In the genomic region with DNA sequence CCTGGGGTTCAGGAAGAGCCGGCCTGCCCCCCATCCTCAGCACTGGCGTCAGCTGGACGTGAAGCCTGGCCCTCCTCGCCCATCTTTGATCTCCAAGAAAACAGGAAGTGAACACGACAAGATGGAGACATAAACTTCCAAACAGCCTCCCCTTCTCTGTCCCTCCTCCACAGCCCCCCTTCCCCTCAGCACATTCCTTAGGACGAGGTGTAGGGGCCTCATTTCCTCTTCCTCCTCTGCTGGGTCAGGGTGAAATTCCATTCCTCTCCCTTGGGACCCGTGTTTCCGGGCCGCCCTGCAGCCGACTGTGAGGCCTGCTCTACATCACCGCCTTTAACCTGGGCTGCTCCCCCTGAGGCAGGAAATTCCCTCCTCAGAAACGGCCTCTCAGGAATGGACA, we compare ENCODE assay signal across 9 mouse cellular contexts. TPM values are rescaled to one million over a fixed set of nuclear protein-coding genes. Genes with fewer than 3 reads are reported as not detected.
DNase-seq lines count a peak whose midpoint lies in the region; ATAC-seq lines count a peak whose summit lies in the region.
"Had no signal": no experiment of that assay in that cellular context is flagged by ENCODE, and none has a peak within 500 bp of the region (broad histone marks: within the 10 kb centered on the region; RNA-seq: fewer than 3 reads in every experiment).

No protein-coding gene starts in this region.

- no peak overlapping the region for H3K4me2 ChIP-seq in liver, embryonic 13.5 days
- H3K4me2 ChIP-seq in midbrain, embryonic 11.5 days, result no peak overlapping the region

- no peaks in the 10 kb centered on the region for H3K9me3 ChIP-seq in liver, embryonic 13.5 days (replicated peaks)
- H3K9me3 ChIP-seq in midbrain, embryonic 11.5 days (ENCODE audit: control insufficient read depth, low read length), result no peaks in the 10 kb centered on the region

- WGBS in liver, embryonic 13.5 days (ENCODE audit: insufficient replicate concordance), result 62% methylated on average over 12 of the region's 12 CpGs
- WGBS in midbrain, embryonic 11.5 days, result 76% methylated on average over 12 of the region's 12 CpGs

- H3K27me3 ChIP-seq in liver, embryonic 13.5 days, result no peaks in the 10 kb centered on the region
- no peaks in the 10 kb centered on the region for H3K27me3 ChIP-seq in midbrain, embryonic 11.5 days (ENCODE audit: control insufficient read depth, insufficient read depth, low read length)

- H3K36me3 ChIP-seq in liver, embryonic 13.5 days, result no peaks in the 10 kb centered on the region; the same call in 1 of the 2 replicates
- no peaks in the 10 kb centered on the region for H3K36me3 ChIP-seq in midbrain, embryonic 11.5 days (ENCODE audit: control insufficient read depth, insufficient read depth, low read length)

- DNase-seq in adrenal gland, adult (ENCODE audit: inconsistent age in 2 of 2, low spot score in 1 of 2), result peak; percentile 76 to 82
- no peak for DNase-seq in adrenal gland, postnatal 4 days (ENCODE audit: low spot score in 2 of 2)
- DNase-seq in embryo, embryonic 11 days, result peak; percentile 73
- peak; percentile 80 for DNase-seq in heart, postnatal 4 days
- DNase-seq in liver, embryonic 13.5 days, result no peak
- no peak for DNase-seq in layer of hippocampus, postnatal 36 days
- no peak for DNase-seq in T-cell, adult 2 months (ENCODE audit: low spot score)
- no peak for DNase-seq in midbrain, embryonic 11.5 days (ENCODE audit: low spot score, missing footprints)

- no peak overlapping the region for H3K4me3 ChIP-seq in liver, embryonic 13.5 days (replicated peaks)
- no peak overlapping the region for H3K4me3 ChIP-seq in midbrain, embryonic 11.5 days (ENCODE audit: low read depth, low read length)
- H3K4me3 ChIP-seq: erythroblast, embryonic 14.5 days had no signal

- peak; percentile 16; the same call in 1 of the 2 replicates for ATAC-seq in liver, embryonic 13.5 days (ENCODE audit: low read depth)
- no peak for ATAC-seq in midbrain, embryonic 11.5 days (ENCODE audit: low FRiP score)

- H3K9ac ChIP-seq in liver, embryonic 13.5 days, result no peak overlapping the region
- H3K9ac ChIP-seq in midbrain, embryonic 11.5 days (ENCODE audit: low read length), result no peak overlapping the region

- H3K27ac ChIP-seq in liver, embryonic 13.5 days, result peak overlapping the region; percentile 41
- H3K27ac ChIP-seq in midbrain, embryonic 11.5 days (ENCODE audit: low read depth, low read length), result no peak overlapping the region

- H3K4me1 ChIP-seq in liver, embryonic 13.5 days (replicated peaks), result peaks cover 73% of the 10 kb centered on the region
- no peaks in the 10 kb centered on the region for H3K4me1 ChIP-seq in midbrain, embryonic 11.5 days (ENCODE audit: control insufficient read depth, insufficient read depth, low read length)

RNA-seq across cellular contexts. Expression of gene Eng, which starts 9.4 kb away (rescaled TPM):
- 100 to 1,000 TPM in 1 of 2 experiments, 10 to 100 TPM in 1; 97.4 to 103 TPM for total RNA-seq in adrenal gland, postnatal 4 days (2021)
- 100 to 1,000 TPM; 149 to 162 TPM for total RNA-seq in heart, postnatal 4 days (2021)
- 20.6 and 23.4 TPM in 2 replicates for polyA plus RNA-seq in liver, embryonic 13.5 days (2015; fragmentation: Nextera tagmentation; extraction: Ambion mirVana)
- 10 to 100 TPM; 18.9 to 19.2 TPM for total RNA-seq in layer of hippocampus, postnatal 36 days (2021)
- polyA plus RNA-seq in midbrain, embryonic 11.5 days (2014; fragmentation: Nextera tagmentation; extraction: Ambion mirVana), result 20.5 and 22.7 TPM in 2 replicates

RNA-seq across cellular contexts. Expression of gene Ak1, which starts 34.3 kb away (rescaled TPM):
- total RNA-seq in adrenal gland, postnatal 4 days (2021), result 10 to 100 TPM; 53.4 to 68.7 TPM
- total RNA-seq in heart, postnatal 4 days (2021), result 100 to 1,000 TPM; 405 to 424 TPM
- polyA plus RNA-seq in liver, embryonic 13.5 days (2015; fragmentation: Nextera tagmentation; extraction: Ambion mirVana), result 2.2 and 2.3 TPM in 2 replicates
- 100 to 1,000 TPM; 114 to 119 TPM for total RNA-seq in layer of hippocampus, postnatal 36 days (2021)
- polyA plus RNA-seq in midbrain, embryonic 11.5 days (2014; fragmentation: Nextera tagmentation; extraction: Ambion mirVana), result 18.3 and 22.0 TPM in 2 replicates

RNA-seq across cellular contexts. Expression of gene Fpgs, which starts 48.1 kb away (rescaled TPM):
- total RNA-seq in adrenal gland, postnatal 4 days (2021), result 10 to 100 TPM; 33.2 to 36.2 TPM
- 10 to 100 TPM; 10.5 to 12.5 TPM for total RNA-seq in heart, postnatal 4 days (2021)
- polyA plus RNA-seq in liver, embryonic 13.5 days (2015; fragmentation: Nextera tagmentation; extraction: Ambion mirVana), result 31.1 and 32.9 TPM in 2 replicates
- 10 to 100 TPM in 1 of 2 experiments, 1 to 10 TPM in 1; 9.3 to 11.0 TPM for total RNA-seq in layer of hippocampus, postnatal 36 days (2021)
- polyA plus RNA-seq in midbrain, embryonic 11.5 days (2014; fragmentation: Nextera tagmentation; extraction: Ambion mirVana), result 10.3 and 13.9 TPM in 2 replicates

RNA-seq across cellular contexts. Expression of gene St6galnac6, which starts 56.3 kb away (rescaled TPM):
- 10 to 100 TPM; 53.0 to 58.0 TPM for total RNA-seq in adrenal gland, postnatal 4 days (2021)
- 10 to 100 TPM; 77.5 to 82.7 TPM for total RNA-seq in heart, postnatal 4 days (2021)
- 10.0 and 12.8 TPM in 2 replicates for polyA plus RNA-seq in liver, embryonic 13.5 days (2015; fragmentation: Nextera tagmentation; extraction: Ambion mirVana)
- 100 to 1,000 TPM; 114 to 117 TPM for total RNA-seq in layer of hippocampus, postnatal 36 days (2021)
- 3.4 and 4.5 TPM in 2 replicates for polyA plus RNA-seq in midbrain, embryonic 11.5 days (2014; fragmentation: Nextera tagmentation; extraction: Ambion mirVana)

RNA-seq across cellular contexts. Expression of gene Cdk9, which starts 57.0 kb away (rescaled TPM):
- 100 to 1,000 TPM; 102 to 105 TPM for total RNA-seq in adrenal gland, postnatal 4 days (2021)
- 10 to 100 TPM; 38.2 to 46.0 TPM for total RNA-seq in heart, postnatal 4 days (2021)
- 60.4 TPM in 2 replicates for polyA plus RNA-seq in liver, embryonic 13.5 days (2015; fragmentation: Nextera tagmentation; extraction: Ambion mirVana)
- total RNA-seq in layer of hippocampus, postnatal 36 days (2021), result 100 to 1,000 TPM; 110 to 117 TPM
- polyA plus RNA-seq in midbrain, embryonic 11.5 days (2014; fragmentation: Nextera tagmentation; extraction: Ambion mirVana), result 72.8 and 82.6 TPM in 2 replicates

Comparison
In these comparisons a context has a peak if more than half of its experiments do, and no peak if none do; other contexts are left out.
1. DNase-seq: peak in adrenal gland, adult (2 of 2), embryo, embryonic 11 days (single experiment) and heart, postnatal 4 days (single experiment); none in adrenal gland, postnatal 4 days (0 of 2), liver, embryonic 13.5 days (single experiment), layer of hippocampus, postnatal 36 days (0 of 2), T-cell, adult 2 months (single experiment) and midbrain, embryonic 11.5 days (single experiment).
2. RNA of gene Eng, which starts 9.4 kb away (total RNA-seq): 149 to 162 TPM in heart, postnatal 4 days and 97.4 to 103 TPM in adrenal gland, postnatal 4 days; 18.9 to 19.2 TPM in layer of hippocampus, postnatal 36 days; every median in the first group is over 4 times any median in the second.